Mouse (Mus musculus): Measurements from ENCODE around the gene Adamtsl1.

The Adamtsl1 gene

DNA sequence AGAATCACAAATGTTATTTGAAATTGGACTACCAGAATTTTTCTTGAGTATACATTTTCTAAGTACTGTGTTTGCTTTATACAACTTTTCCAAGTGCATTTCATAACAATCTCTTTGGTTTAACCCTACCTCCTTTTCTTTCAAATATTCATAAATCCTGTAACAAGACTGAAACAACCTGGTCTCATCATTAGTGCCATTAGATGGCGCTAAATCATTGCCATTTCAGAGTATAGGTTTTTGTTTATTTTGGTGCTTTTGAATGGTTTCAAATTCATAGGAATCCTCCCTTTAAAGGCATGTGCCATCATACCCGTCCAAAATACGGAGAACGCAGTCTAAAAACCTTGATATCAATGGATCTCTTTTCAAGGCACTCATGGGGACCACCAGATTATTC, 270.5 kb downstream of the Adamtsl1 start:
- in situ Hi-C loops (cut with MboI; ENCODE audit: unreplicated experiment in 2 of 2) = no loop called here

GRCm38 (mm10) chr4:85790226-85790625, 276.3 kb downstream of the Adamtsl1 start:
- in situ Hi-C loops (cut with MboI; ENCODE audit: unreplicated experiment in 2 of 2) = no loop called here

DNA sequence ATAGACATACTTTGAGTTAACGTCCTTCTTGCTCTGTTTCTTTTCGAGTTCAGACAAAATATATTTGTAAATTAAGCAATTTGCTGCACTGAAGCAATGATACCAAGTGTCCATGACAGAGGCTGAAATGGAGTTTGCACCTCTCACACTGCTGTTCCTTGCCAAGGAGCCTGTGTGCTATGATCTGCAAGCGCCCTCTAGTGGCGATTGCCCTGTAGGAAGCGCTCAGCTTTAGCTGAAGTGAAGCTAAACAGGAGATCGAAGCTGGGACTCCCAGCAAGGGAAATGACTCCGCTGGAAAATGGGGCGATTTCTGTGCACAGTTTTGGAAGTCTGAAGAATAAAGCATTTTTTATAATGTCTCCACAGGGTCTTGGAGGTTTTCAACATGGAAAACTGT, 287.8 kb downstream of the Adamtsl1 start:
- in situ Hi-C loops (cut with MboI; ENCODE audit: unreplicated experiment in 2 of 2) = loop anchor here (5.0 to 10.0 kb wide), 3 partner anchors 400 to 967 kb away; no protein-coding TSS in a partner anchor

DNA sequence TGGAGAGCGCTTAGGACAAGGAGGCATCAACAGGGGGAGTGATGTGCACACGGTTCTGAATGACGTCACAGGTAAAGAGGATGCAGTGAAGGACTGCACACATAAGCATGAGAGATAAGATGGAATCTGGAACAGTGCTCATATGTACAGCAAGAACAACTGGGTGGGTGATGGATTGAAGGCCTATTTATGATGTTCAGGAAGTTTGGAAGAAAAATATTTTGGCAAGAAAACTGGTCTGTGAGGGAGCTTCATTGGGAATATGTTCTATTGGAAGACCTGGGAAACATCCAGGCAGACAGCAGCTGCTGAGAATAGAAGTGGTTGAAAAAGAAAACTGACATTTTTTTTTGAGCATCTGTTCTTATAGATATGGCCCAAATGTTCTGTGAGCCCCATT, 300.4 kb downstream of the Adamtsl1 start:
- in situ Hi-C loops (cut with MboI; ENCODE audit: unreplicated experiment in 2 of 2) = no loop called here

DNA sequence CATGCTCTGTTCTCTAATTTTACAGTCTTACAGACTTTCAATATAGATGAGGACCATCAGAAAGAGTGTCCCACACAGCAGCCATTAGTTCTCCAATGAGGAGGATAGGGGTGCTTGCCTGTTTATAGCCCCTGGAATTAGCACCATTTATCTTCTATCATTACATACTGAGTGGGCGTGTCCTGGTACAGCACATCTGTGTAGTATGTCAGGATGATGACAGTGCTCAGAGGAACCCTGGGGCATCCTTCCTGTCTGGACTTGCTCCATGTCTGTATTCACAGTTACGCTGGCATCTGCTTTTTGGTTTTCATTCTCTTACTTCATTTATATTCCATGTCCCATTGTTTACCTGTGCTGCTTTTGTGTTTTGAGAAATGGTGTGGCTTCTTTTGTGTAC, 304.5 kb downstream of the Adamtsl1 start:
- in situ Hi-C loops (cut with MboI; ENCODE audit: unreplicated experiment in 2 of 2) = no loop called here

DNA sequence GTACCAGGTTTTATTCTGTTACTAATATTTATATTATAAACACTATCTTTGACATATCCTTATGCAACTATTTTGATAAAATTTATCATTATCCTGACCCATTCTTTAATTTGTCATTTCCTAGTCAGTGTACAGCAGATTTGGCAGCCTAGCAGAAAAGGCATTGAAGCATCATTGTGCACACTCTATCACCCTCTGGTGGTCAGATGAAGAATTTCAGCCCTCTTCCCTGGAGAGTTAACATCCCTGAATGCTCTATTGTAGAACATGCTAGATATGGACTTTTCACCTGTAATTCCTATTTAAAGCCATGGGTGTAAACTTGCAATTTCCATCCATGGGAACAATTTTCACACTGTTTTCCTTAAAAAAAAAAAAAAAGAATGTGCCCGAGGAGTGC, 305.2 kb downstream of the Adamtsl1 start:
- in situ Hi-C loops (cut with MboI; ENCODE audit: unreplicated experiment in 2 of 2) = no loop called here

GRCm38 (mm10) chr4:85819921-85820320, 305.9 kb downstream of the Adamtsl1 start:
- in situ Hi-C loops (cut with MboI; ENCODE audit: unreplicated experiment in 2 of 2) = no loop called here

DNA sequence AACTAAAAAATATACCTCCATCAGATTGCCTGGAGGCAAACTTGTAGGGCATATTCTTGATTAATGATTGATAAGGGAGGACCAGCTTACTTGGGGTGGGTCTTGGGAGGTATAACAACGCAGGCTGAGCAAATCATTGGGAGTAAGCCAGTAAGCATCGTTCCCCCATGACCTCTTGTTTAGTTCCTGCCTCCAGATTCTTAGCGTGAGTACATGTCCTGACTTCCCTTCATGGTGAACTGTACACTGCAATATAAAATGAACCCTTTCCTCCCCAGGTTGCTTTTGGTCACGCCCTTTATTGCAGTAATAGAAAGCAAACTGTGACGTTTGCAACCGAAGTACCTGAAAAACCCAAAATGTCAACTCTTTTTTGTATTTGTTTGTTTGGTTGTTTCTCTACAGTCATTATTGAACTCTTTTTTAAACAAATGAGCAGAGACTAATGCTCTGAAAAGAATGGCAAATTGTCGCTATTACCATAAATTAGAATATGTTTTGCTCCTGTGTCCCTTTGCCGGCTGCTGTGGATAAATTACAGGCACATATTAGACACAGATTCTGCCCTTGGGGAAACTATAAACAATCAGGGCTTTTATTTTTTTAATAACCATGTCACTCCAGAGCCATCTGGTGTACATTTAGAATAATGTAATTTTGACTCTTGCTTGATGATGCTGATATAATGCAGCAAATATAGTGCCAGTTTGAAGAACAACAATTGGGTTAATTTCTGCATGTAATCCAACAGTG, 310.2 kb downstream of the Adamtsl1 start:
- in situ Hi-C loops (cut with MboI; ENCODE audit: unreplicated experiment in 2 of 2) = no loop called here

GRCm38 (mm10) chr4:85824705-85825085, 310.7 kb downstream of the Adamtsl1 start:
- in situ Hi-C loops (cut with MboI; ENCODE audit: unreplicated experiment in 2 of 2) = loop anchor here in 1 of 2 experiments (25.0 kb wide), 1 partner anchor 863 kb away; no protein-coding TSS in a partner anchor

DNA sequence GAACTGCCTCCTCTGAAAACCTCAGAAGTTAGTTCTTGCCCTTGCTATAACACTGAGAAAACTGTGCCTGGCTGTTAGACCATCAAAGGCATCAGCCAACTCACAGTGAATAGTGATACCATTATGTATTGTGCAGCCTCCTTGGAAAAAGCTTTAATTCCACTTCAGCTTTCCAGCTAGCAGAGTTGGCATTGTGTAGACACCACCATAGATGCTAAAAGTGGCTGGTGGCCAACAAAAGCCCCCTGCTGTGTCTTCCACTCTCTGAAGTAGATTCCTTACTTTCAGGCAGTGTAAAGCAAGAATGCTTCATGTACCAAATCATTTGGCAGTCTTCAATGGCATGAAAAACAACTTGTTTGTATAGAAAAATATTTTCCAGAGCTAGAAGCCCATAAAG, 323.1 kb downstream of the Adamtsl1 start:
- in situ Hi-C loops (cut with MboI; ENCODE audit: unreplicated experiment in 2 of 2) = loop anchor here (10.0 to 25.0 kb wide), 3 partner anchors 698 to 858 kb away; no protein-coding TSS in a partner anchor

- in situ Hi-C loops (cut with MboI; ENCODE audit: unreplicated experiment in 2 of 2) = loop anchor here (10.0 to 25.0 kb wide), 3 partner anchors 697 to 857 kb away; no protein-coding TSS in a partner anchor
Measured at GRCm38 (mm10) chr4:85837532-85837965, 323.6 kb downstream of the Adamtsl1 start.

DNA sequence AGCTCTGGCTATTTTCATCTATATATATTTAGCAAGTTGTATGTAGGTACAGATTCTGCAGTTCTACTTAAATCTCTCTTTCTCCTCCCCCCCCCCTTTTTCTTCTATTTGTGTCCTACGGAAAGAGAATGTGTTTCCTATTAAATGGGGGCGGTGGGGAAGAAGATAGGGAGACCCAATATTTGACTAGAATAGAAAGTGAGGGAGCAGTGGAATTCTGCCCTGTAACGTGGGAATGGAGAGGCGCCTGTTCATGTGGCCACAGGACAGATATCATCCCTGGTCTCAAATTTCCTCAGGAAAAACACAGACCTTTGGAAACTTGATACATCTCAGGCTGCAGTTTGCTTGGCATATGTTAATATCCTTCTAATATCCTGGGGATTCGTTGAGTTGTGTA, 324.1 kb downstream of the Adamtsl1 start:
- in situ Hi-C loops (cut with MboI; ENCODE audit: unreplicated experiment in 2 of 2) = loop anchor here (10.0 to 25.0 kb wide), 3 partner anchors 697 to 857 kb away; no protein-coding TSS in a partner anchor

- in situ Hi-C loops (cut with MboI; ENCODE audit: unreplicated experiment in 2 of 2) = loop anchor here in 1 of 2 experiments (25.0 kb wide), 1 partner anchor 845 kb away; no protein-coding TSS in a partner anchor
Measured at GRCm38 (mm10) chr4:85842113-85842512, 328.1 kb downstream of the Adamtsl1 start.

GRCm38 (mm10) chr4:85844381-85844780, 330.4 kb downstream of the Adamtsl1 start:
- in situ Hi-C loops (cut with MboI; ENCODE audit: unreplicated experiment in 2 of 2) = loop anchor here in 1 of 2 experiments (25.0 kb wide), 1 partner anchor 843 kb away; no protein-coding TSS in a partner anchor

DNA sequence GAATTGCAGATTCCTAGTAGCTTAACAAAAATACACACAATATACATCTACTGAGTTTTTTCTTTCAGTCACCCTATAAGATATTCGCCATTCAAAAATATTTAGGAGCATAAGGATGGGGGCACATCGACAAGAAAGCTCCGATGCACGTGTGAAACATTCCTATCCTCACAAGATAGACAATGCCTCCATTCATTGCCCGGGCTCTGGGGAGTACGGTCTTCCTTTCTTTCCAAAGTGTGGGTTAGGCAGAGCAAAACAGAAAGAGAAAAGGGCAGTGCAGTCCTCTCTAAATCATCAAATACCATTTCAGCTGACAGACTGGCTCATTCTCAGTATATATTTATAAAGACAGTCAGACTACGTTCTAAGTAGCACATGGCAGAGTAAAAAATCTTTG, 332.0 kb downstream of the Adamtsl1 start:
- in situ Hi-C loops (cut with MboI; ENCODE audit: unreplicated experiment in 2 of 2) = loop anchor here in 1 of 2 experiments (25.0 kb wide), 1 partner anchor 841 kb away; no protein-coding TSS in a partner anchor

GRCm38 (mm10) chr4:85853401-85853800, 339.4 kb downstream of the Adamtsl1 start:
- in situ Hi-C loops (cut with MboI; ENCODE audit: unreplicated experiment in 2 of 2) = no loop called here

DNA sequence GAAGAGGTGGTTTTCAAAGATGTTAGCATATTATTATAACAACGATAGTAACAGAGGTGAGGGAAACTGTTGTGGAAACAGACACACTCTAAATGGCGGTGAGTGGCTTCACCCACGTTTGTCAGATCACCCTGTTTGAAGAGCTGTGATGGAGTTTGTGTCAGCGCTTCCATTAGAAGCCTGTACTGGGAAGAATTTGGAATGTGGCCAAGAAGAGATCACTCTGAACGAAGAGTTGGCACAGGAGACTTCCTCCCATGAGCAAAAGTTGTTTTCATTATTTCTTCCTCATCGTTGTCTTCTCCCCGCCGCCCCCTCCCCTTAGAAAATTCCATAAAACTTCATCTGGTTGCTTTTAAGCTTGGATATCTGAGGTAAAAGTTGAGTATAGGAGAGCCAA, 340.5 kb downstream of the Adamtsl1 start:
- in situ Hi-C loops (cut with MboI; ENCODE audit: unreplicated experiment in 2 of 2) = no loop called here

DNA sequence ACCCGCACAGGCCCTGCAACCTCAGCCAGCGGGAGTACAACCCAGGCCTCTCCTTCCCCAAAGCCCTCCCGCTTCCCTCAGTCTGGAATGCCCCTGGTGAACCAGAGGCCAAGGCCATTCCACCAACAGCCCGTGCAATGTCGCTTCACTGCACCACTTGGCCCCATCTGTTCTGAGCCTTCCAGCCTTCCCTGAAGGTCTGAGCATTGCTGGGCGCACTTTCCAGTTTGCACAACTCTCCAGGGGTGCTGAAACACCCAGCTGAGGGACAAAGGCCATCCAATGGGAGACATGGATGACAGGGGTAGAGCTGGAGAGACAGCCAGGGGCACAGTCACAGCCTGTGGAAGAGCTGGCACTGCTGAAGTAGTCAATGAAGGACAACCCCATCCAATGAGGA, 365.4 kb downstream of the Adamtsl1 start:
- in situ Hi-C loops (cut with MboI; ENCODE audit: unreplicated experiment in 2 of 2) = no loop called here

DNA sequence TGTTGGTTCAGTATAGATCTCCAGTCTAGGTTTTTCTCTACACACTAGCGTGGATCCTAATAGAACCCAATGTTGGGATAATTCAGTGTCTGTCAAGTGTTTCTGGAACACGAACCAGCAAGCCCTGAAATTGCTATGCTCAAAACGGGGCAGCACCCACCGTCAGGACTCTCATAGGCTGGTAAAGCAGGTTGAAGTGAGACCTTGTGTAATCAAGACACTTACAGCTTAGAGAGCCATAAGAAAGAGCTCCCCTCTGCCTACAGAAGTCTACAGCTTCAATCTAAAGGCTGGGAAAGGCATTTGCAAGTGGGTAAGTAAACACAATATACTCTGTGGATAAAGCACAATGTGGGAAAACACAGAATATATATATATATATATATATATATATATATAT, 367.3 kb downstream of the Adamtsl1 start:
- in situ Hi-C loops (cut with MboI; ENCODE audit: unreplicated experiment in 2 of 2) = no loop called here

DNA sequence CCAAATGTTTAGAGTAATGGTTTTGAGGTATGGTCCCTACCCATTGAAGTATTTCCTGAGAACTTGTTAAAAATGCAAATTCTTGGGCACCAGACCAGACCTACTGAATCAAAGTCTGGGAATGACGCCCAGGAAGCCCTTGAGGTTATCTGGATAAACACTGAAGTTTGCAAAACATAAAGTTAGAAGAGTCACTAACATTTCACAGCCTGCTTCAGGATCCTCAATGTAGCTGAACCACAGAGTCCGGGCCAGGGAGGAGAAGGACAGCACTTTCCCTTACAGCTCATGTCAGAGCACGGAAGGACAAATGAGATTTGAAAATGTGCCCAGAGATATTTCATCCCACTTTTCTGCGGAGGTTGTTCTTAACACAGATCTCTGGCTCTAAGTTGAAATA, 370.1 kb downstream of the Adamtsl1 start:
- in situ Hi-C loops (cut with MboI; ENCODE audit: unreplicated experiment in 2 of 2) = no loop called here

DNA sequence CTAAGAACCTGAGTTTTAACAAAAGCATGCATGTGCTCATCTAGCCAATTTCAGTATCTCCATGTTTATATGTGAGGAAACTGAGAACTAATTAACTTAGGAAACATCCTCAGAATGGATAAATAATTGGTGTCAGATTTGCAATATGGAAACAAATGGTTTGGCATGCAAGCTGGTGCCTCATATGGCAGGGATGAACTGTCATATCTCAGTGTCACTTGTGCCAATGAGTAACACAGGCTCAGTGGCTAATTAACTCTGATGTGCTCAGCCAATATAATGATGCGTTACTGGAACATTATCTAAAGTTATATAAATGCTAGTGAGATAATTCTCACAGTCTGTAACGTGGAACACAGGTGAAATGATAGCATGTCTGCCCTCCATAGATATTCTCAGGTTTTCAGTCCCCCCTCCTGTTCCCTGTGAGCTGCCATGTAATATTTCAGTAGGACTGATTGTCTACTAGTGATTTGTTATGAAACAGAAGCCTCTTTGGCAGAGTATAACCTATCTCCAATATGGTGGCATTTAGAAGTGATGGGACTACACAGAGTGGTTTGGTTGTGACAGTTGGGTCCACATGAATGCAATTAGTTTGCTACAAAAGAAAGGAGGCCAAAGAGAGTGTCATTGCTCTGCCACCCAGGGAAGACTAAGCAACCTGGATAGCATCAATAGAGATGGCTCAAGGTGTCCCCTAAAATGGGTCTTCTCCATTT, 376.1 kb downstream of the Adamtsl1 start:
- in situ Hi-C loops (cut with MboI; ENCODE audit: unreplicated experiment in 2 of 2) = no loop called here

All from v-Abl transformed pro-B cells (cell line).